Mouse (Mus musculus): Measurements from ENCODE around the gene Nudt16l1. TPM values are rescaled to one million over a fixed set of nuclear protein-coding genes. Genes with fewer than 3 reads are reported as not detected.

Gene Nudt16l1
- polyA plus RNA-seq, 1 experiment from 2014 or later, result 53.6 TPM

DNA sequence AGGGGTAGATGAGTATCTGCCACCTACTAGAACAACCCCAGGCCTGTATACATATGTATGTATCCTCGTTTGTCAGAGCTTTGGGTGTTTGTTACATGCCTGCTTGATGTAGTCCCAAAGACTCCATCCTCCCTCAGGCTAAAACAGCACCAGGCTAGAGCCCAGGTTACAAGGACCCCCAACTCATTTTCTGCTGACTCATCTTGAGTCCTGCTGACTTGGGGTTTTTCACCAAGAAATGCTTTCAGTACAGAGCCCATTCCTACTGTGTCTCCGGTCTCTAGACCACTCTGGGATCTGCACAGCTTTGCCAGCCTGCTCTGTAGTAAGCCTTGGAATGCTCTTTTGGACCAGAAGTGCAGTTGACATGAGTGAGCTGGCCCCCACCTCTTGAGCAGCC, 22.0 kb upstream of the Nudt16l1 start:
- Histone ChIP-seq H3K4me1 (replicated peaks) (peaks cover 22% of the 10 kb centered on the region), H3K4me2 (no peak overlapping the region), H3K27me3 (no peaks in the 10 kb centered on the region), H3K9ac (no peak overlapping the region), H3K36me3 (peaks cover 38% of the 10 kb centered on the region), H3K9me3 (replicated peaks) (no peaks in the 10 kb centered on the region), H3K27ac (peak overlapping the region; percentile 4; the same call in 1 of the 2 replicates), H3K4me3 (replicated peaks) (no peak overlapping the region)
- no peak for ATAC-seq (ENCODE audit: low read depth)
- DNase-seq, result no peak
- WGBS (ENCODE audit: insufficient replicate concordance), result 61% methylated on average over 2 of the region's 2 CpGs

DNA sequence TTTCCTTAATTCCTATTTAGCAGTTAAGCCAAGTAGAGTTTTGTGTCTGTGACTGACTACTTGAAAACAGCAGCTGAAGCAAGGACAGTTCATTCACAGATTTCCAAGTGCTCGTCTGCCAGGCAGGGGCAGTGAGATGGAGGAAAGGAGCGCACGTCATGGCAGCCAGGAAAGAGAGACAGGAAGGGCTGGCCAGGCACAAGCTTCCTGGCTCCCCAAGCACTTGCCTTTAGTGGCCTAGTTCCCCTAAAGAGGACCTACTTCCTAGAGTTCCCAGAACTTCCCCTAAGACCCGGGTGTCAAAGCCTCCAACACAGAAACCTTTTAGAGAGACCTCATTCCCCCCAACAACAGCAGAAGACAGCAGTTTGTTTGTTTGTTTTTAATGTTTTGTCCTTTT, 18.0 kb upstream of the Nudt16l1 start:
- Histone ChIP-seq H3K4me3 (replicated peaks) (no peak overlapping the region), H3K27ac (no peak overlapping the region), H3K9me3 (replicated peaks) (no peaks in the 10 kb centered on the region), H3K4me1 (replicated peaks) (0 out of 2 replicates have a peak, but pooled peaks cover 5% of the 10 kb centered on the region), H3K4me2 (no peak overlapping the region), H3K9ac (no peak overlapping the region), H3K36me3 (peaks cover 42% of the 10 kb centered on the region), H3K27me3 (no peaks in the 10 kb centered on the region)
- 31% methylated on average over 4 of the region's 4 CpGs for WGBS (ENCODE audit: insufficient replicate concordance)
- DNase-seq, result no peak
- ATAC-seq (ENCODE audit: low read depth), result no peak

DNA sequence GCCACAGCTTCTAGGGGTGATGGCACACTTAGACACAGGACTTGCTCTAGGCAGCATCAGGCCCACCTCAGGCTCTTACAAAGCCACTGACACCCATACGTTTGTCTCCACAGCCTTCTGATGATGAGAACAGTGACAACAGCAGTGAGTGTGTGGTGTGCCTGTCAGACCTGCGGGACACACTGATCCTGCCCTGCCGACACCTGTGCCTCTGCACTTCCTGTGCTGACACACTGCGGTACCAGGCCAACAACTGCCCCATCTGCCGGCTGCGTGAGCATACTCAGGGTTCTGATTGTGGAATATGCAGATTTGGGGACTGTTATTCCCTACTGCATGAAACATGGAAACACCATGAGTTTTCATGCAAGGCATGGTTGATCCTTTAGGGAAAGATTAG, 16.1 kb upstream of the Nudt16l1 start:
- H3K4me2 ChIP-seq, result no peak overlapping the region
- DNase-seq (no peak), ATAC-seq (ENCODE audit: low read depth) (no peak)
- 81% methylated on average over 6 of the region's 6 CpGs for WGBS (ENCODE audit: insufficient replicate concordance)
- no peak overlapping the region for H3K27ac ChIP-seq
- no peak overlapping the region for H3K9ac ChIP-seq
- no peaks in the 10 kb centered on the region for H3K9me3 ChIP-seq (replicated peaks)
- H3K36me3 ChIP-seq, result peaks cover 48% of the 10 kb centered on the region
- 0 out of 2 replicates have a peak, but pooled peaks cover 6% of the 10 kb centered on the region for H3K4me1 ChIP-seq (replicated peaks)
- no peak overlapping the region for H3K4me3 ChIP-seq (replicated peaks)
- no peaks in the 10 kb centered on the region for H3K27me3 ChIP-seq

DNA sequence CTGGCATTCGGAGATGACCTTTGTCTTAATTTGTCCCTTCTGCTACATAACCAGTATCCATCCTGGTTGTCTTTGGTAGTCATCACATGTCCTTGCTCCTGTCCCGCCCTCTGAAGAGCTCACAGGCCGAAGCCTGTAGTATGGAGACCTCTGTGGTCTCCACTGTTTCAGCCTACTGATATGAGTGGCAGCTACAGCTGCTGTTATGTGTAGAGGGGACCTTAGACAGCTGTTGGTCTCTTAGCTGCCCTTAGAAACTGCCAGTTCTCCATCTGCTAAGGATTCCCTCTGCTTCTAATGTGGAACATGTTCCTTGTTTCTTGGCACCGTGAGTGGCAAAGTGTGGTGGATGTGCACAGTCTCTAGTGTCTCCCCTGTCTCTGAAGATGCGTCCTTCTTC, 14.6 kb upstream of the Nudt16l1 start:
- no peak overlapping the region for H3K27ac ChIP-seq
- DNase-seq (no peak), ATAC-seq (ENCODE audit: low read depth) (no peak)
- no peaks in the 10 kb centered on the region for H3K9me3 ChIP-seq (replicated peaks)
- H3K4me3 ChIP-seq (replicated peaks), result no peak overlapping the region
- 0 out of 2 replicates have a peak, but pooled peaks cover 10% of the 10 kb centered on the region for H3K4me1 ChIP-seq (replicated peaks)
- peaks cover 48% of the 10 kb centered on the region for H3K36me3 ChIP-seq
- no peak overlapping the region for H3K4me2 ChIP-seq
- no peaks in the 10 kb centered on the region for H3K27me3 ChIP-seq
- no peak overlapping the region for H3K9ac ChIP-seq
- WGBS (ENCODE audit: insufficient replicate concordance), result 77% methylated on average over 5 of the region's 5 CpGs

DNA sequence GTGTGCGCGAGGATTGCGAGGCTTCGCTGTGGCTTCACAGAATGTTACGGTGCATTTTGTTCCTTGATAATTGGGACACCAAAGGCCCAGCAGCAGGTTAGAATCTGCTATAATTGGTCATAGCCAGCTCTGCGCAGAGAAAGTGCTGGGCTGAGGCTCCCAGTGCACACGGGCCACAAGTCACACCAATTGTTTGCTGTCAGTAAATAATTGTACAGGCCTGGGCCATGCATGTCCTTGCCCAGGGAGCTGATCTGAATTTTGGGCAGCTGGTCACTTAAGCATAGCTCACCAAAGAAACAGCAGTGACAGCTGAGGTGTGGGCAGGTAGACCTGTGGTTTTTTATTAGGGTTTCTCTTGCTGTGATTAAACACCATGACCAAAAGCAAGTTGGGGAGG, 10.6 kb upstream of the Nudt16l1 start:
- no peak for DNase-seq
- Histone ChIP-seq H3K4me3 (replicated peaks) (no peak overlapping the region), H3K9ac (no peak overlapping the region), H3K4me1 (replicated peaks) (peaks cover 20% of the 10 kb centered on the region), H3K9me3 (replicated peaks) (no peaks in the 10 kb centered on the region), H3K36me3 (peaks cover 77% of the 10 kb centered on the region), H3K27ac (0 out of 2 replicates have a peak overlapping the region, but pooled peaks have one; percentile 13), H3K27me3 (no peaks in the 10 kb centered on the region), H3K4me2 (no peak overlapping the region)
- no peak for ATAC-seq (ENCODE audit: low read depth)
- WGBS (ENCODE audit: insufficient replicate concordance), result 85% methylated on average over 7 of the region's 7 CpGs

DNA sequence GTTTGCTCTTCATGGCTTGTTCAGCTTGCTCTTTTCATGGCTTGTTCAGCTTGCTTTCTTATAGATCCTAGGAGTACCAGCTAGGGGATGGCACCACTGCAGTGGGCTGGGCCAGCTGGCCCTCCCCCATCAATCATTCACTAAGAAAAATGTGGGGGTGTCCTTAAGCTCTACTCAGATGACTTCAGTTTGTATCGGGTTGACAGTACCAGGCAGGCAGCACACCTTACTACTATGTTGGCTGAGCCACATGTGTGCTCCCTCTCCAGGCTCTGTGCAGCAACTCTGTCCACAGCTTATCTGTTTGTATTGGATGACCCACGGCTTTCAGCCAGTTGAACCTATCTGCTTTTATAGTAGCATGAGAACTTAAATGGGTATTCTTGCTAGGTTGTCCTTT, 10.1 kb upstream of the Nudt16l1 start:
- no peak for DNase-seq
- H3K27ac ChIP-seq, result 0 out of 2 replicates have a peak overlapping the region, but pooled peaks have one; percentile 13
- no peaks in the 10 kb centered on the region for H3K9me3 ChIP-seq (replicated peaks)
- no peaks in the 10 kb centered on the region for H3K27me3 ChIP-seq
- no peak overlapping the region for H3K4me3 ChIP-seq (replicated peaks)
- peaks cover 21% of the 10 kb centered on the region for H3K4me1 ChIP-seq (replicated peaks)
- H3K4me2 ChIP-seq, result no peak overlapping the region
- peaks cover 76% of the 10 kb centered on the region for H3K36me3 ChIP-seq
- WGBS (ENCODE audit: insufficient replicate concordance), result 65% methylated on average over 2 of the region's 2 CpGs
- H3K9ac ChIP-seq, result no peak overlapping the region
- ATAC-seq (ENCODE audit: low read depth), result no peak

DNA sequence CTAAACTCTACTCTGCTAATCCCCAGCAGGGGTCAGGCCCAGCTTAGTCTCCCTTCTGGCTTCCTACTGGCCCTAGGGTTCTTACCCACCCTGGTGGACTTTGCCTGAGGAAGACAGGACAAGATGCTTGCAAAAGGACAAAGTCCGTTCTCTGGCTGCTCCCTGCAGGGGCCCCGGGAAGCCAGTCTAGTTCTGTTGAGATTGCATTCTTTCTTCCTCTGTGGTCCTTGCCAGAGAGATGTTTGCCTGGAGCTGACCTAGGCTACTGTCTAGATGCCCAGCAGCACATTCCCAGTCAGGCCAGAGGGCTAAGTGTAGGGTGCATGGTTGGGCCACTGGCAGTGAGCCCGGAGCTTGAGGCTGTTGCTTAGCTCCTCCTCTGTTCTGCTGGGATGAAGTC, 6.1 kb upstream of the Nudt16l1 start:
- ATAC-seq (ENCODE audit: low read depth), result no peak
- Histone ChIP-seq H3K36me3 (peaks cover 74% of the 10 kb centered on the region), H3K27ac (no peak overlapping the region; the same call in 1 of the 2 replicates), H3K4me3 (replicated peaks) (no peak overlapping the region), H3K9ac (no peak overlapping the region), H3K4me2 (no peak overlapping the region), H3K4me1 (replicated peaks) (peaks cover 17% of the 10 kb centered on the region), H3K9me3 (replicated peaks) (no peaks in the 10 kb centered on the region), H3K27me3 (no peaks in the 10 kb centered on the region)
- no peak for DNase-seq
- WGBS (ENCODE audit: insufficient replicate concordance), result 71% methylated on average over 3 of the region's 3 CpGs

DNA sequence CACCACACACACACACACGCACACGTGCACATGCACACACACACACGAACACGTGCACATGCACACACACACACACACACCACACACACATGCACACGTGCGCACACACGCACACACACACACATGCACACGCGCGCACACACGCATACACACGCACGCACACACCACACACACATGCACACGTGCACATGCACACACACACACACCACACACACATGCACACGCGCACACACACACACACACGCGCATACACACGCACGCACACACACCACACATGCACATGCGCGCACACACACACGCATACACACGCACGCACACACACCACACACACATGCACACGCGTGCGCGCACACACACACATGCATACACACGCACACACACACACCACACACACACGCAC, 3.1 kb upstream of the Nudt16l1 start:
- no peak for ATAC-seq (ENCODE audit: low read depth)
- Histone ChIP-seq H3K27me3 (no peaks in the 10 kb centered on the region), H3K27ac (no peak overlapping the region), H3K9me3 (replicated peaks) (no peaks in the 10 kb centered on the region), H3K4me3 (replicated peaks) (no peak overlapping the region), H3K9ac (no peak overlapping the region), H3K4me2 (no peak overlapping the region), H3K4me1 (replicated peaks) (peaks cover 34% of the 10 kb centered on the region), H3K36me3 (peaks cover 61% of the 10 kb centered on the region)
- WGBS (ENCODE audit: insufficient replicate concordance), result 92% methylated on average over 31 of the region's 31 CpGs
- DNase-seq, result no peak

DNA sequence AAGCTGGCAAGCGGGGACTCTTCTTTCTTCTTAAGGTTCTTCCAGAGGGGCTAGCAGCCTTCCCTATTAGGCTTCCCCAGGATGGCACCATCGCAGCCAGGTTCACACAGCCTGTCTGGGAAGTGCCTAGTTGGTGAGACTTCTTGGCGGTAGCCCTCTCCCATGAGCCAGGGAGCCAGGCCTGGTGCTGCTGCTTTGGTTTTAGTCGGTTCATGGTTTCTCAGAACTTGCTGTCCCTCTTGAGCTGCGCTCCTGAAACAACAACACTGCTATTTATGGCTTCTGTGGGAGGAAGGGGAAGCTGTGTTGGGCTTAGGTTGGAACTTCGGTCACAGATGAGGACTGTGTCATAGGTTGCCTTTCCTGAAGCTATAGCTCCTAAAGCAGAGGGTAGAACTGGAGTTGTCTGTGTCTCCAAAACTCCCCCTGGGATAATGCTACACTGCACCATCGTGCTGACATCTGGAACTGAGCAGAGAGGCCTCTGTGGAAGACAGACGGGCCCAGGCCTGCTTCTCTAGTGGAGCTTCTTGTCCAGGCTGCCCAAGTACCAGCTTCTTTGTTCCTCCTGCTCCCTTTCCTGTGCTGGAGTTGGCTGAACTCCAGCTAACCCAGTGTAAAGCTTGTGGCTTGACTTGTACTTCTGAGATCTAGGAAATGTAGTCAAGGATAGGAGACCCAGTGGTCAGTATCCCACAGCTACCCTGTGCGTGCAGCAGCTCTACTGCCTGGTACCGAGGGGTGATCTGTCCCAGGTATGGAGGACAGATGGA, 2.4 kb upstream of the Nudt16l1 start:
- Histone ChIP-seq H3K9me3 (replicated peaks) (no peaks in the 10 kb centered on the region), H3K4me1 (replicated peaks) (peaks cover 35% of the 10 kb centered on the region), H3K9ac (no peak overlapping the region), H3K27ac (peak overlapping the region; percentile 61), H3K4me3 (replicated peaks) (no peak overlapping the region), H3K27me3 (no peaks in the 10 kb centered on the region), H3K4me2 (no peak overlapping the region), H3K36me3 (peaks cover 61% of the 10 kb centered on the region)
- DNase-seq, result no peak
- no peak for ATAC-seq (ENCODE audit: low read depth)
- 64% methylated on average over 10 of the region's 10 CpGs for WGBS (ENCODE audit: insufficient replicate concordance)

DNA sequence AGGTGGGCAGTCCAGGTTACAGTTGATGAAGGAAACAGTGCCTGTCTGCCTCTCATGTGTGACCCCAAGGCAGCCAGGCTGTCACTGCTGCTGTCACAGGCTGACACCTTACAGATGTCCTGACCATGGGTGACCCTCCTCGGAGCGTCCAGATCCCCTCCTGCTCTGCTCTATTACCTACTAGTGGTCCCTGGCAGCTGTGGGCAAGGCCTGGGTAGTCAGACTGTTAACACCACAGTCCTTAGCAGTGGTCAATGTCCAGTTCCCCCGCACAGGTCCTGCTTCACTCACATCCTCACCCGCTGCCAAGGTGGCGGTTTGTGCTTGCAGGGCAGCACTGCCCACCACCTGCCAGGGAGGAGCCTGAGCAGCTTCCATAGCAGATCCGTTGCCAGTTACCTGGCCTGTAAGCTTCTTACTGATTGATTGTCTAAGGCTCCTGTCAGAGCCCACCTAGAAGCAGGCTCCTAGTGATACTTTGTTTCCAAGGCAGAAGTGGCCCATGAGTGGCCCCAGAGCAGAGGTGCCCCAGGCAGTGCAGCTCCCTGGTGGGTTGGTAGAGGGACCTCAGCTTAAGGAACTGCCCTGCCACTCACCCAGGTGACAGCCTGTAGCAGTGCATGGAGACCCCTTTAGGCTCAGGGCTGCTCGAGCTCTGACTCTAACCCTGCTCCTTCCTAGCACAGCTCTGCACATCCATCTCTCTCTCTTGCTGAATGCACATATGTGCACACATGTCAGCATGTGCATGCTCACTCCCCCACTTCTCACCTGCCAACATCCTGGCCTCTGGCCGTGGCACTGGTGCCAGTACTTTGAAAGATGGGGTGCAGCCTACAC, 990 bp upstream of the Nudt16l1 start:
- H3K36me3 ChIP-seq, result peaks cover 62% of the 10 kb centered on the region
- H3K4me2 ChIP-seq, result no peak overlapping the region
- 81% methylated on average over 8 of the region's 8 CpGs for WGBS (ENCODE audit: insufficient replicate concordance)
- DNase-seq, result no peak
- no peak overlapping the region for H3K27ac ChIP-seq
- H3K9ac ChIP-seq, result no peak overlapping the region
- ATAC-seq (ENCODE audit: low read depth), result no peak
- no peaks in the 10 kb centered on the region for H3K9me3 ChIP-seq (replicated peaks)
- H3K27me3 ChIP-seq, result no peaks in the 10 kb centered on the region
- H3K4me1 ChIP-seq (replicated peaks), result peaks cover 29% of the 10 kb centered on the region
- no peak overlapping the region for H3K4me3 ChIP-seq (replicated peaks)

DNA sequence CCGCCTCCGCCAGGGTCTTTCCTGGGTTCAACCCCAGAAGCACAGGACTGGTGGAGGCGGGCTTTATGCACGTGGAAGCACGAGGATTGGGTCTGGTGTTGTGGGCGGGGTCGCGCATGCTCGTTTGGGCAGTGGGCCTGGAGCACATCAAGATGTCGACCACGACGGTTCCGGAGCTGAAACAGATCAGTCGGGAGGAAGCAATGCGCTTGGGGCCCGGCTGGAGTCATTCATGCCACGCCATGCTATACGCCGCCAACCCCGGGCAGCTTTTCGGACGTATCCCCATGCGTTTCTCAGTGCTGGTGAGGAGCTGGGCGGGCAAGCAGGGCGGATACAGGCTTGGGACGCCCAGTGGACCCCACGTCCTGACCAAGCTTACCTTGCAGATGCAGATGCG, 428 bp downstream of the Nudt16l1 start:
- H3K4me2 ChIP-seq, result peak overlapping the region; percentile 97
- H3K4me1 ChIP-seq (replicated peaks), result peaks cover 24% of the 10 kb centered on the region
- peak; percentile 88 for ATAC-seq (ENCODE audit: low read depth)
- peak overlapping the region; percentile 86 for H3K4me3 ChIP-seq (replicated peaks)
- DNase-seq, result peak; percentile 91
- H3K36me3 ChIP-seq, result peaks cover 68% of the 10 kb centered on the region
- peak overlapping the region; percentile 79 for H3K27ac ChIP-seq
- H3K9me3 ChIP-seq (replicated peaks), result no peaks in the 10 kb centered on the region
- under 1% methylated on average over 28 of the region's 28 CpGs for WGBS (ENCODE audit: insufficient replicate concordance)
- no peaks in the 10 kb centered on the region for H3K27me3 ChIP-seq
- peak overlapping the region; percentile 89 for H3K9ac ChIP-seq

All from liver, embryonic 13.5 days (tissue).